Mouse (Mus musculus): Measurements from ENCODE around the gene Drd4. TPM values are rescaled to one million over a fixed set of nuclear protein-coding genes. Genes with fewer than 3 reads are reported as not detected.
A peak's percentile ranks its signal among the peaks of the same experiment; 100 is the strongest.

The Drd4 gene
- polyA plus RNA-seq, 1 experiment from 2014 or later: 0.35 TPM

DNA sequence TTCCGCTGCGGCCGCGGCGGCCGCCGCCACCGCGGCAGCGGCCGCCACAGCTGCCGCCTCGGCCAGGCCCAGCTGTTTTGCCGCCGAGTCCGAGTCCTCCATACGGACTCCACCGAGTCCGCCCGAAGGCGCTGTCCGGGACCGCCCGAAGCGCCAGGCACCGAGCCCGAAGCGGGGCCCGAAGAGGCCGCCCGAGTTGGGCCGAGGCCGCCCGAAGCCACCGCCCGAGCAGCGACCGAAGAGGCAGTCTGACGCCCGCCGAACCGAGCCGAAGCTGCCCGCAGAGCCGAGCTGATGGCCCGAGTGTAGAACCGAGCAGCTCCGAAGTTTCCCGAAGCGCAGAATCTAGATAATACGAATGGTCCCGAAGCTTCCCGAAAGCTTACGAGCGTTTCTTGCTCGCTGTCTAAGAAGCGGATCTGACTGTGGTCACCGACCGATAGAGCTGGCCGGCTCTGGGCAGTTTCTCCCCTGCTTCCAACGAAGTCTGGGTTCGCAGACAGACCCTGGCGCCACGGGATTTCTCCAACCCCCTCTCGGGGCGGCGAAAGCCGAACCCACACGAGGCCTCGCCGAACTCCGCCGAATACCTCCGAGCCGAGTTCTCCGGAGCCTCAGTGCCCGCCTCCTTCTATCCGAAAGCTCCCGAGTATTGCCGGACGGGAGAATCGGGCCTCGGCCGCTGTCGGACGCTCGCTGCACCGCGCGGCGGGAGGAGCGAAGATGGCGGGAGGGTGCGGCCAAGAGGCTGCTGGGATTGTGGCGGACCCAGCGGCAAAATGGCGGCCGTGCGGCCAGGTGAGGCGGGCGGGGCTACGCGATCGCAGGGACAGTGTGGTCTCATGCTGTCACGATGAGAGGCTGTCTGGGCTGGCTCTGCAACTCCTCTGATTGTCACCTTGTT lies 35.9 kb downstream of the Drd4 start, which contains the start of the genes Deaf1 and Tmem80:
Gene Deaf1, minus strand, starts transcription at position 222 of the 904 bp plus-strand sequence.
Gene Tmem80, plus strand, starts transcription at position 271 of the 904 bp plus-strand sequence.
- H3K9ac ChIP-seq: peak within 1 kb of the TSS; percentile 85
- peaks cover 9% of the 10 kb centered on the region for H3K36me3 ChIP-seq
- peak within 1 kb of the TSS; percentile 85 for H3K4me2 ChIP-seq (replicated peaks)
- no peaks in the 10 kb centered on the region for H3K9me3 ChIP-seq
- peak; percentile 96 for ATAC-seq
- peaks cover 25% of the 10 kb centered on the region for H3K4me1 ChIP-seq (replicated peaks)
- peak within 1 kb of the TSS; percentile 96 for H3K27ac ChIP-seq
- no peaks in the 10 kb centered on the region for H3K27me3 ChIP-seq (replicated peaks)
- under 1% methylated on average over 105 of the region's 105 CpGs for WGBS
- peak within 1 kb of the TSS; percentile 60 for H3K4me3 ChIP-seq (replicated peaks)

DNA sequence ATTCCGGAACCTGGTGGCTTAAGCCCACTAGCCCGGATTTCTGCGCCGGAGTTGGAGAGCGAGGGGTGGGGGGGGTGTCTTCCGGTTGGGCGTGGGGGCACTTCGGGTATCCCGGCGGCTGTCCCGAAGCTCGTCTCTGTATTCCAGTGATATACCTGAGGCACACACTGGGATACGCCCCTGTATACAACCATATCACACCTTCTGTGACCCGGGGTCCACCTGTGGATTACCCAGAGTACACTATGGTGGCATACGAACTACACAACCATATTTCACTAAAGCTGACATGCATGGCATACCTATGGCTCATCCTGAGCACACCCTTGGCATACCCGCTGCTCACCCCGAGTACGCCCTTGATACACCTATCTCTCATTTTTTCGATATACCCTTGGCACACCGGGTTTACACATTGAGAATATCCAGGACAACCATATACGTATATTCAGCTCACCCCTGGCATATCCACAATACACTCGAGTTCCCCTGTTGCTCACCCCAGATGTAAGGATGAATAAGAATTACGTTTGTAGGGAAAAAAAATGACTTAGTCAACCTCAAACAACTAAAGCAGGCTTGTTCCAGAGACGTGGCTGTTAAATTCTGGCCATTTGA lies 36.7 kb downstream of the Drd4 start:
- Histone ChIP-seq H3K9ac (peak overlapping the region; percentile 60), H3K4me3 (replicated peaks) (peak overlapping the region; percentile 60), H3K9me3 (no peaks in the 10 kb centered on the region), H3K4me2 (replicated peaks) (peak overlapping the region; percentile 64), H3K4me1 (replicated peaks) (peaks cover 25% of the 10 kb centered on the region), H3K27ac (peak overlapping the region; percentile 96), H3K27me3 (replicated peaks) (no peaks in the 10 kb centered on the region), H3K36me3 (peaks cover 9% of the 10 kb centered on the region; the same call in 1 of the 2 replicates)
- peak; percentile 36 for ATAC-seq
- WGBS: 11% methylated on average over 24 of the region's 24 CpGs

DNA sequence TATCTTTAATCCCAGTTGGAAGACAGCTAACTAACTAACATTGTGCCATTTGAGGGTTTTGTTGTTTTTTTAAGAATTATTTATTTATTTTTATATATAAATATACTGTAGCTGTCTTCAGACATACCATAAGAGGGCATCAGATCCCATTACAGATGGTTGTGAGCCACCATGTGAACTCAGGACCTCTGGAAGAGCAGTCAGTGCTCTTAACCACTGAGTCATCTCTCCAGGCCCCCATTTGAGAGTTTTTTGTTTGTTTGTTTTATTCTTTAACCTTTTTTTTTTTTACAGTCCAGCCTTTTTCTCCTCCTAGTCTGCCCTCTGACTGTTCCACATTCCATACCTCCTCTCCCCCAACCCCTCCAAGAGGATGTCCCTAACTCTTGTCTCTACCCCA lies 38.9 kb downstream of the Drd4 start:
- no peak overlapping the region for H3K27ac ChIP-seq
- no peaks in the 10 kb centered on the region for H3K9me3 ChIP-seq
- no peaks in the 10 kb centered on the region for H3K27me3 ChIP-seq (replicated peaks)
- H3K9ac ChIP-seq: no peak overlapping the region
- peaks cover 10% of the 10 kb centered on the region; the same call in 1 of the 2 replicates for H3K36me3 ChIP-seq
- H3K4me2 ChIP-seq (replicated peaks): no peak overlapping the region
- H3K4me1 ChIP-seq (replicated peaks): peaks cover 22% of the 10 kb centered on the region
- no peak for ATAC-seq
- H3K4me3 ChIP-seq (replicated peaks): no peak overlapping the region

DNA sequence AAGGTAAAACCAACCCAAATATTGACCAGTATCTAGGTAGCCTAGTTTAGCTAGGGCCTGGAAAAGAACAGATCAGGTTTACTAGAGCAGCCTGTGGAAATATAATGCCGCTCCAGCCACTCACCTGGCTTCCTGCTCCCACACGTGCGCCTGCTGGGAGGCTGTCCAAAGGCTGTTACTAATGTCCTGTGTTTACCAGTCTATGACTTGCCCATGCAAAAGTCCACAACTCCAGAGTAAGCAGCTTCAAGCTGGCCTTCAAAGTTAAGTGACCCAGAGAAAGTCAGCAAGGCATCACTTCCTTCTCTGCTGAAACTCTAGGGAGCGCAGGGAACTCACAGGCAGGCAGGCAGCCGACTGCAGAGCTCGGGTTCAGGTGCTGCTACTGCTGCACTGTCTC lies 40.2 kb downstream of the Drd4 start:
- H3K4me1 ChIP-seq (replicated peaks): peaks cover 11% of the 10 kb centered on the region
- no peaks in the 10 kb centered on the region for H3K9me3 ChIP-seq
- H3K9ac ChIP-seq: no peak overlapping the region

DNA sequence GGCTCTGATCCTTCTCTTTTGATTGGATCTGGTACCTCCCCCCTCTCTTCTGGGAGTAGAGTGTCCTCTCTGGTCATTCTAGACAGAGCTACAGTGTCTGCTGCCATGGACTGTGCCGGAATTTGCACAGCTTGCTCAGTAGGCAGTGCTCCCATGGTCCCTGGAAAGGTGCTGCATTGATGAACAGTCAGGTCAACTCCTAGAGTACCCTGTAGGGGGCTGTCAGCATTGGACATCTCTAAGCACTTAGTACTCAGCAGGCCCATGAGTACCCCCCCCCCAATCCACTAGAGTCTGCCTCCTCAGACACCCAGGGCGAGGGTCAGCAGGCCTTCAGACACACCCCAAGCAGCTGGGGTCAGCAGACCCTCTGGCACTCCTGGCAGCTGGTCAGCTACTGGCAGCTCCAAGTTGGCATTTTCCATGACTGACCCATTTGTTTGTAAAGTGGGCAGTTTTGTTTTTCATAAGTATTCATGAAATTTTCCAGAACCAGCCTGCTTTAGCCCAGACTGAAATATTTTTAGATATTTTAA lies 43.3 kb downstream of the Drd4 start:
- H3K4me1 ChIP-seq (replicated peaks): peaks cover 13% of the 10 kb centered on the region; the same call in 1 of the 2 replicates
- peaks cover 10% of the 10 kb centered on the region; the same call in 1 of the 2 replicates for H3K36me3 ChIP-seq
- H3K27me3 ChIP-seq (replicated peaks): no peaks in the 10 kb centered on the region
- H3K9ac ChIP-seq: no peak overlapping the region
- H3K27ac ChIP-seq: no peak overlapping the region
- WGBS: 67% methylated on average over 2 of the region's 2 CpGs
- H3K4me3 ChIP-seq (replicated peaks): no peak overlapping the region
- H3K4me2 ChIP-seq (replicated peaks): no peak overlapping the region
- H3K9me3 ChIP-seq: no peaks in the 10 kb centered on the region
- ATAC-seq: no peak

More for the DNA sequence above, 40.2 kb downstream of the Drd4 start:
- Histone ChIP-seq H3K4me2 (replicated peaks) (no peak overlapping the region), H3K27ac (no peak overlapping the region), H3K27me3 (replicated peaks) (no peaks in the 10 kb centered on the region), H3K36me3 (peaks cover 10% of the 10 kb centered on the region; the same call in 1 of the 2 replicates), H3K4me3 (replicated peaks) (no peak overlapping the region)
- 80% methylated on average over 6 of the region's 6 CpGs for WGBS
- no peak for ATAC-seq

DNA sequence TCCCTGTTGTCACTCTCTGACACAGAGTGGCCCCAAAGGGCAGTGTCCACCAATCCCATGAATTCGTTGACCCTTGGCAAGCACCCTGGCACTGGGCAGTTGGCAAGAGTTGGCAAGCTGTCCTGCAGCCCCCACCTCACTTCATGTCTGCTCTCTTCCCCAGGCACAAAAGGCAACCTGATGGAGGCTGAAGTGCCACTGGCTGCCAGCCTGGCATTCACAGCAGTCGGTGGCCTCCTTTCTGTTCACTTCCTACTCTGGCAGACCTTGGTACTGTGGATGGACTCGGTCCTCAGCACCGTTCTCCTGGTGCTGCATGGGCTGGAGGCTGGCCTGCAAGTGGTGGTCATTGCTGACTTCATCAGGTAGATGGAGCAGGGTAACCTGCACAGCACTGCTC lies 43.9 kb downstream of the Drd4 start:
- Histone ChIP-seq H3K4me2 (replicated peaks) (no peak overlapping the region), H3K4me1 (replicated peaks) (peaks cover 13% of the 10 kb centered on the region; the same call in 1 of the 2 replicates), H3K9ac (no peak overlapping the region), H3K4me3 (replicated peaks) (no peak overlapping the region), H3K9me3 (no peaks in the 10 kb centered on the region), H3K36me3 (peaks cover 10% of the 10 kb centered on the region; the same call in 1 of the 2 replicates), H3K27me3 (replicated peaks) (no peaks in the 10 kb centered on the region), H3K27ac (no peak overlapping the region)
- 86% methylated on average over 4 of the region's 4 CpGs for WGBS
- no peak for ATAC-seq

DNA sequence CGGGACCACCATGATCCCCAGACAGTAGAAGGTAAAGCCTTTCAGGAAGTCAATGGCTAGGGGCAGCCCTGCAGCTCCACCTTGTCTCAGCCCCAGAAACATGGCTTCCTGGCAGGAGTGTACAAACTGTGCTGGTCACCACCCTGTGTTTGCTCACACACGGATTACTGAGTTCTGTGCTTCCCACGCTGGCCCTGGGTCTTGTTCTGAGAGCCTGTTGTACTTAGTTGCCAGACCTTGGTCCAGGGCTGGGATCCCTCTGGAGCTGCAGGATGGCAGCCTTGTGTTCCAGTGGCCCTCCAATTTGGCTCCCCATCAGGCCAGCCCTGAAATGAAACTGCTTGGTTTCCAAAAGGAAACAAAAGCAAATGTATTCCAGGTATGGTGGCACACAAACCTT lies 44.5 kb downstream of the Drd4 start:
- H3K27me3 ChIP-seq (replicated peaks): no peaks in the 10 kb centered on the region
- no peak overlapping the region for H3K9ac ChIP-seq
- no peaks in the 10 kb centered on the region for H3K9me3 ChIP-seq
- no peak overlapping the region for H3K4me2 ChIP-seq (replicated peaks)
- no peak for ATAC-seq
- 77% methylated on average over 3 of the region's 3 CpGs for WGBS
- H3K36me3 ChIP-seq: peaks cover 10% of the 10 kb centered on the region; the same call in 1 of the 2 replicates
- no peak overlapping the region for H3K27ac ChIP-seq
- H3K4me1 ChIP-seq (replicated peaks): peaks cover 16% of the 10 kb centered on the region; the same call in 1 of the 2 replicates
- H3K4me3 ChIP-seq (replicated peaks): no peak overlapping the region

DNA sequence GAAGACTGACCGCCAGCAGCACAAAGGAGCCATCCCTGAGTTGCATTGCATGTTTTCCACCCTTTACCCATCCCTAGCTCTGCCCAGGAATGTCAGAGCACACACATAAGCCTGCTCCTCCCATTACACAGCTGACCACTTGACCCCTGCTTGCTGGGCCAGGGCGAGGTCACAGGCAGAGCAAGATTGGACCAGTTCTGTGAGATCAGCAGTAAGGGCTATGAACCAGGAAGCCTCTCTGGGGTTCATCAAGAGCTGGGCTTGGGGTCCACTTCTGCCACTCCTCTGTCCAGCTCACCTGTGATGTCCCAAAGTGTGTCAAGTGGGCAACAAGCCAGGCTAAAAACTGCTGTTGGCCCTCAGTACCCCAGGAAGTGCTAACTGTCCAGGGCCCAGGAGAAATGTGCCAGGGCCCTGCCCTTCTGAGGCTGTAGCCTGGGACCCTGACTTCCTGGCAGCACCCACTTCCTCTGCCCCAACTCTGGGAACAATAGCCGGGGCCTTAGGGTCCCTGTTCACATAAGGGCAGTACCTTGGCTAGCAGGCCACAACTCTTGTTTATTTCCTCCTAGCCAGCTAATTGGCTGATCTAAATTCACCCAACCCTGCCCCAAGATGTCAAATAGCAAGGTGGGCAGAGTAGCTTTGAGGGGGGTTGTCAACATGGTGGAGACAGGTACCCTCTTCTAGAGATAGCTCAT lies 46.1 kb downstream of the Drd4 start:
- peaks cover 8% of the 10 kb centered on the region; the same call in 1 of the 2 replicates for H3K36me3 ChIP-seq
- no peaks in the 10 kb centered on the region for H3K9me3 ChIP-seq
- WGBS: 62% methylated on average over 3 of the region's 3 CpGs
- H3K4me2 ChIP-seq (replicated peaks): peak overlapping the region; percentile 55
- peaks cover 20% of the 10 kb centered on the region; the same call in 1 of the 2 replicates for H3K4me1 ChIP-seq (replicated peaks)
- no peak overlapping the region for H3K9ac ChIP-seq
- H3K4me3 ChIP-seq (replicated peaks): no peak overlapping the region; the same call in 1 of the 2 replicates
- ATAC-seq: no peak
- no peaks in the 10 kb centered on the region for H3K27me3 ChIP-seq (replicated peaks)
- H3K27ac ChIP-seq: peak overlapping the region; percentile 93

DNA sequence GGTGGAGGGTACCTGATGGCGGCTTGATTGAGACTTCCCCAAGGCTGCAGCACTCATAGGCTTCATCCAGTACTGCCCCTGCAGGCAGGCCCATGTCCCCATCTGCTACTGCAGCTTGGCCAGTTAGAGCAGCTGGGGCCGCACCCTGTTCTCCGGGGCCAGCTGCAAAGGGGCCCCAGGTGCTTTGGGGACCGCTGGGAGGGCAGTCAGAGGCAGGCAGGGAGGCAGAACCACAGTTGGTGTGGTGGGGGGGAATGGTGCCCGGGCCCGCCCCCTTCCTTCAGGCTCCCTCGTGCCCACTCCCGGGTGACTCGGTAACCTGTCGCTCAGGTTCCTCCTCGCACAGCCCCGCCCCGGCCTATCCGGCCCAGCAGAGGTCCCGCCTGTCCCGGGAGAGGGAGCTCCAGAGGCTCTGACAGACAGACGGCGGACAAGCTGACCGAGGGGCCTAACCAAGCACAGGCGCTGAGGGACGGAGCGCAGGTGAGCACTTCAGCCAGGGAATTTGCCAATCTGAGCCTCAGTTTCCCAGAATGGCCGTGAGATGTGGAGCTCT lies 46.8 kb downstream of the Drd4 start, which contains the start of gene Eps8l2:
Gene Eps8l2, plus strand, starts transcription at position 305 of the 556 bp plus-strand sequence.
- peak within 1 kb of the TSS; percentile 93 for H3K27ac ChIP-seq
- H3K36me3 ChIP-seq: peaks cover 4% of the 10 kb centered on the region; the same call in 1 of the 2 replicates
- ATAC-seq: peak; percentile 88
- H3K27me3 ChIP-seq (replicated peaks): no peaks in the 10 kb centered on the region
- H3K4me1 ChIP-seq (replicated peaks): peaks cover 27% of the 10 kb centered on the region; the same call in 1 of the 2 replicates
- 5% methylated on average over 23 of the region's 23 CpGs for WGBS
- H3K4me2 ChIP-seq (replicated peaks): peak within 1 kb of the TSS; percentile 55
- no peaks in the 10 kb centered on the region for H3K9me3 ChIP-seq
- H3K4me3 ChIP-seq (replicated peaks): peak within 1 kb of the TSS; percentile 36
- H3K9ac ChIP-seq: peak within 1 kb of the TSS; percentile 55

DNA sequence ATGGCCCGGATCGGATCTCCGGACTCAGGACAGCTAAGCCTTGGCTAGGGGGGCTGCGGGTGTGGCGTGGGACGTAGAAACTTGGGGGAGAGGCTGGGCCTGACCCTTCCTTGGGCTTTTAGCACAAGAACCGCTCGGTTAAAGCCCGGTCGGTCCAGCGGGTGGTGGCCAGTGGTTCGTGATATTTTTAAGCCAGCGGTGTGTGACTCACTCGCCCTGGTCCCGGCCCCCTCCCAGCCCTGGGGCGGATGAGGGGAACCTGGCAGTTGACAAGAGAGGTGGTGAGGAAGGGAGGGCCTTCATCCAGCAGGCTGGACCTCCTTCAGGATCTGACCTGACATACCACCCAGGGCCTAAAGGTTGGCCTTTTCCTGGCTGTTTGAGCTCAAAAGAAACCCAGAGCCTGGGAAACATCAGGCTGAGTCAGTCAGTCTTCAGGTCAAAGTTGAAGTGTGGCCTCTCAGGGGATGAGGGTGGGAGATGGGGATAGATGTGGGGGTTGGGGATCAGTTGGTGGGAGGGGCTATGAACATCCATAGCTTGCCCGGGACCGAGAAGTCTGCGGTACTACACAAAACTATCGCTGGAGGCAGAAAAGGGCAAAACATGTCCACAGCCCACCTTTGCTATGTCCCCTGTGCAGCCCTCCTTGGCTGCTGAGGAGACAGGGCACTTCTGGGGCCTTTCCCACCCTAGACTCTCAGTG lies 47.6 kb downstream of the Drd4 start:
- Histone ChIP-seq H3K36me3 (peaks cover 3% of the 10 kb centered on the region; the same call in 1 of the 2 replicates), H3K27ac (peak overlapping the region; percentile 93), H3K9me3 (no peaks in the 10 kb centered on the region), H3K4me1 (replicated peaks) (peaks cover 27% of the 10 kb centered on the region; the same call in 1 of the 2 replicates), H3K27me3 (replicated peaks) (no peaks in the 10 kb centered on the region), H3K4me2 (replicated peaks) (peak overlapping the region; percentile 55), H3K9ac (peak overlapping the region; percentile 55), H3K4me3 (replicated peaks) (peak overlapping the region; percentile 36)
- peak; percentile 3 for ATAC-seq
- 27% methylated on average over 20 of the region's 20 CpGs for WGBS

DNA sequence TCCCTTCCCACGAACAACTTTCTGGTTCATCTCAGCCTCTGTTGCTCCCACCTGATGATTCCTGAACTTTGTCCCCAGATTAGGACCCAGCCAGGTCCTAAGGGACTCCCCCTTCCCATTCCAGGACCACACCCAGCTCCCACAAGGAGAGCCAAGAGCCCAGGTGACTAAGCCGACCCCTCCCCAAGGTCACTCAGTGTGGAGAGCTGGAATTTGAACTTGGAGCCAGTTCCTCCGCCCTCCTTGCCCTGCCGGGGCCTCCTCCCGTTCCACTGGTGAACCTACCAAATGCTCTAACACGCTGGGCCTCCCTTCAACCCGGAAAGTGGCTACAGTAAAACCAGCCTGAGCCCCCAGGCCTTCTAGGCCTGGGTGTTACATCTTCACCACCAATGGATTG lies 48.2 kb downstream of the Drd4 start:
- Histone ChIP-seq H3K4me1 (replicated peaks) (peaks cover 27% of the 10 kb centered on the region; the same call in 1 of the 2 replicates), H3K27me3 (replicated peaks) (no peaks in the 10 kb centered on the region), H3K4me2 (replicated peaks) (peak overlapping the region; percentile 55), H3K9ac (peak overlapping the region; percentile 55), H3K27ac (peak overlapping the region; percentile 93), H3K4me3 (replicated peaks) (peak overlapping the region; percentile 36), H3K36me3 (no peaks in the 10 kb centered on the region; the same call in 1 of the 2 replicates), H3K9me3 (no peaks in the 10 kb centered on the region)
- ATAC-seq: peak; percentile 50
- 53% methylated on average over 7 of the region's 7 CpGs for WGBS

Measured in intestine, embryonic 15.5 days (tissue).